Mouse (Mus musculus) CH12.LX (cell line): Measurements from ENCODE around the gene Per3. TPM values are rescaled to one million over a fixed set of nuclear protein-coding genes. Genes with fewer than 3 reads are reported as not detected.

Experiments
- DNase-seq: peaks from one replicate; pipeline ENCODE4 v3.0.0-alpha.2; 2013; ENCODE audit errors: extremely low read depth
- H3K27ac ChIP-seq: 2 replicates; pipeline ENCODE4 v1.5.1; 2012; ENCODE audit warnings: low read depth, mild to moderate bottlenecking, control low read depth, moderate library complexity; ENCODE audit not compliant: insufficient read depth
- H3K27me3 ChIP-seq: replicated peaks from 2 replicates; pipeline ENCODE3; 2012; ENCODE audit warnings: inconsistent platforms
- H3K36me3 ChIP-seq, 2 experiments: replicated peaks in 1 of 2; 2 replicates each; pipeline versions ENCODE3 to v1.6.1; 2012; ENCODE audit warnings: inconsistent platforms in 1 of 2, low read length in 1 of 2, mild to moderate bottlenecking in 1 of 2, mixed read lengths in 1 of 2, moderate library complexity in 1 of 2; ENCODE audit not compliant: control insufficient read depth in 1 of 2, insufficient read depth in 1 of 2
- H3K4me1 ChIP-seq, 2 experiments: 2 replicates each; pipeline ENCODE4 v1.6.1; 2012; ENCODE audit warnings: inconsistent platforms in 1 of 2, moderate library complexity in 1 of 2; ENCODE audit not compliant: insufficient read depth in 2 of 2, control insufficient read depth in 1 of 2
- H3K4me2 ChIP-seq: 2 replicates; pipeline ENCODE4 v1.6.1; 2012; ENCODE audit warnings: low read depth, mild to moderate bottlenecking, control low read depth; ENCODE audit not compliant: poor library complexity, insufficient read depth, severe bottlenecking
- H3K4me3 ChIP-seq, 3 experiments: fragments of 150-350 bp in 1 of 3; sonication (generic) in 1 of 3; replicated peaks in 1 of 3; 2 replicates each; pipeline versions ENCODE3 to v1.5.1; 2011 to 2012; ENCODE audit warnings: low read depth in 2 of 3, low read length in 2 of 3, mild to moderate bottlenecking in 2 of 3, moderate library complexity in 2 of 3, control low read depth in 1 of 3, improper control_type of control experiment in 1 of 3, inconsistent platforms in 1 of 3, mixed read lengths in 1 of 3; ENCODE audit not compliant: poor library complexity in 1 of 3
- H3K79me2 ChIP-seq: replicated peaks from 2 replicates; pipeline ENCODE4 v1.6.1; 2012; ENCODE audit warnings: mild to moderate bottlenecking, moderate library complexity; ENCODE audit not compliant: control insufficient read depth, poor library complexity, insufficient read depth, severe bottlenecking; ENCODE audit errors: extremely low read depth
- H3K9ac ChIP-seq: 2 replicates; pipeline ENCODE4 v1.6.1; 2012; ENCODE audit warnings: low read depth, mild to moderate bottlenecking, control low read depth, moderate library complexity; ENCODE audit not compliant: insufficient read depth
- H3K9me3 ChIP-seq: replicated peaks from 2 replicates; pipeline ENCODE3; 2012; ENCODE audit warnings: low read length, inconsistent platforms, mixed read lengths
- CHD1 ChIP-seq: IDR thresholded peaks from 2 replicates; pipeline ENCODE4 v1.6.1; 2012; ENCODE audit warnings: low read depth, low read length, improper control_type of control experiment, inconsistent platforms
- CTCF ChIP-seq, 2 experiments: IDR thresholded peaks in 1 of 2; conservative IDR thresholded peaks in 1 of 2; 2 replicates each; pipeline ENCODE4 v1.5.1; 2011 to 2012; ENCODE audit warnings: low read depth in 2 of 2, low read length in 2 of 2, improper control_type of control experiment in 1 of 2, inconsistent platforms in 1 of 2, mild to moderate bottlenecking in 1 of 2, moderate library complexity in 1 of 2
- GABPA ChIP-seq: IDR thresholded peaks from 2 replicates; pipeline ENCODE4 v1.6.1; 2012; ENCODE audit warnings: low read depth, low read length, improper control_type of control experiment, inconsistent platforms; ENCODE audit not compliant: insufficient replicate concordance
- HCFC1 ChIP-seq: IDR thresholded peaks from 2 replicates; pipeline ENCODE4 v1.6.1; 2012; ENCODE audit warnings: low read depth, mild to moderate bottlenecking, inconsistent platforms, low read length, improper control_type of control experiment
- IRF4 ChIP-seq: IDR thresholded peaks from 2 replicates; pipeline ENCODE4 v1.6.1; 2014; ENCODE audit warnings: low read depth, mild to moderate bottlenecking, inconsistent platforms, low read length, improper control_type of control experiment
- KAT2A ChIP-seq: IDR thresholded peaks from 2 replicates; pipeline ENCODE4 v1.6.1; 2012; ENCODE audit warnings: low read length, improper control_type of control experiment, inconsistent platforms; ENCODE audit not compliant: insufficient replicate concordance
- MAX ChIP-seq: IDR thresholded peaks from 2 replicates; pipeline ENCODE4 v1.6.1; 2011; ENCODE audit warnings: low read length, improper control_type of control experiment
- MEF2A ChIP-seq: IDR thresholded peaks from 2 replicates; pipeline ENCODE4 v1.6.1; 2014; ENCODE audit warnings: low read depth, mild to moderate bottlenecking, inconsistent platforms, low read length, improper control_type of control experiment, borderline replicate concordance
- PAX5 ChIP-seq: IDR thresholded peaks from 2 replicates; pipeline ENCODE4 v1.6.1; 2012; ENCODE audit warnings: low read length, inconsistent platforms, mixed read lengths
- RCOR1 ChIP-seq: conservative IDR thresholded peaks from 2 replicates; pipeline ENCODE4 v1.6.1; 2012; ENCODE audit warnings: low read depth, mild to moderate bottlenecking, inconsistent platforms, low read length, improper control_type of control experiment
- SMC3 ChIP-seq: IDR thresholded peaks from 2 replicates; pipeline ENCODE4 v1.6.1; 2011; ENCODE audit warnings: low read depth, low read length, improper control_type of control experiment
- TBP ChIP-seq: conservative IDR thresholded peaks from 2 replicates; pipeline ENCODE4 v1.6.1; 2011; ENCODE audit warnings: low read depth, low read length, improper control_type of control experiment
- TCF12 ChIP-seq: IDR thresholded peaks from 2 replicates; pipeline ENCODE4 v1.6.1; 2014; ENCODE audit warnings: low read depth, mild to moderate bottlenecking, inconsistent platforms, low read length, improper control_type of control experiment
- dilution Hi-C: fragments of 300-500 bp; cut with MboI; formaldehyde crosslinking; loops from 2 replicates; pipeline ENCODE4 v1.14.3; 2020; ENCODE audit warnings: low sequenced_read_pairs; ENCODE audit not compliant: extremely low pct_unique_long_range_greater_than_20kb, extremely low pct_ligation_motif_present
- in situ Hi-C: fragments of 300-500 bp; cut with MboI; formaldehyde crosslinking; loops from 3 replicates; pipeline ENCODE4 v1.14.3; 2019; ENCODE audit warnings: low sequenced_read_pairs, low pct_ligation_motif_present, low pct_unique_long_range_greater_than_20kb, mixed read lengths
- polyA plus RNA-seq: library from polyadenylated mRNA; unstranded; fragments of >175 nt; gene quantifications from 2 replicates; pipeline ENCODE4 v1.2.1, GENCODE M21; 2012; ENCODE audit warnings: low read depth; ENCODE audit not compliant: insufficient read length
- total RNA-seq, 2 experiments: library from RNA; depleted of rRNA; stranded (reverse); fragments of 300-350 nt in 1 of 2; fragments of >200 nt in 1 of 2; gene quantifications; 2 replicates each; pipeline ENCODE4 v1.2.3; 2012 to 2014

The Per3 gene
- total and polyA plus RNA-seq, 3 experiments, result 0.56 to 0.81 (median 0.74) TPM

GRCm38 (mm10) chr4:150978156-150978910 is 66.1 kb downstream of the Per3 start:
- in situ Hi-C loops, result no loop called here

GRCm38 (mm10) chr4:150975145-150975544 is 69.3 kb downstream of the Per3 start:
- Histone ChIP-seq H3K79me2 (no peaks in the 10 kb centered on the region), H3K9ac (no peak overlapping the region), H3K36me3 (no peaks in the 10 kb centered on the region), H3K27me3 (no peaks in the 10 kb centered on the region), H3K9me3 (no peaks in the 10 kb centered on the region), H3K4me3 (no peak overlapping the region), H3K27ac (no peak overlapping the region), H3K4me2 (no peak overlapping the region), H3K4me1 (peaks cover 8 to 15% of the 10 kb centered on the region in 2 experiments)
- TF ChIP-seq IRF4 (0 out of 2 replicates have a peak, but pooled peaks have one; percentile 13), GABPA (no peak)
- in situ Hi-C loops (no loop called here), dilution Hi-C loops (no loop called here)
- no peak for DNase-seq

More at GRCm38 (mm10) chr4:150978156-150978910, 66.1 kb downstream of the Per3 start:
- Histone ChIP-seq H3K27ac (no peak overlapping the region), H3K79me2 (no peaks in the 10 kb centered on the region), H3K27me3 (no peaks in the 10 kb centered on the region), H3K4me3 (no peak overlapping the region), H3K4me2 (no peak overlapping the region), H3K4me1 (peaks cover 8 to 21% of the 10 kb centered on the region in 2 experiments), H3K36me3 (no peaks in the 10 kb centered on the region), H3K9me3 (no peaks in the 10 kb centered on the region), H3K9ac (no peak overlapping the region)
- DNase-seq, result no peak
- TF ChIP-seq CTCF (conservative IDR thresholded peaks at IDR 0.05 in 1 of 2, IDR thresholded peaks at IDR 0.05 in 1 of 2; ENCODE audit: low read depth in 2 of 2, low read length in 2 of 2), result peak in 1 of 2 experiments; percentile 37; a peak in 2 of 4 replicates
- TF ChIP-seq RCOR1, result no peak
- TF ChIP-seq SMC3, result peak; percentile 13; the same call in 1 of the 2 replicates
- no peak for TF ChIP-seq MEF2A
- dilution Hi-C loops, result no loop called here

- Histone ChIP-seq H3K9me3 (peaks cover 1% of the 10 kb centered on the region), H3K4me2 (no peak overlapping the region), H3K4me1 (peaks cover 0 to 3% of the 10 kb centered on the region in 2 experiments; a peak in 1 of 4 replicates), H3K79me2 (no peaks in the 10 kb centered on the region), H3K4me3 (no peak overlapping the region), H3K27ac (no peak overlapping the region), H3K9ac (no peak overlapping the region), H3K27me3 (no peaks in the 10 kb centered on the region), H3K36me3 (no peaks in the 10 kb centered on the region)
- dilution Hi-C loops, result no loop called here
- TF ChIP-seq TBP (no peak), TCF12 (no peak), GABPA (no peak), CHD1 (no peak), MAX (no peak), KAT2A (no peak), MEF2A (no peak), HCFC1 (no peak), PAX5 (no peak)
- in situ Hi-C loops, result no loop called here
- no peak for DNase-seq
Measured at GRCm38 (mm10) chr4:150973264-150973663, 71.2 kb downstream of the Per3 start.
